Mouse (Mus musculus) urinary bladder, postnatal 25 days (tissue): ENCODE results near the gene Rpl36.
"Not testable (repeated sequence)": the region's sequence is repeated elsewhere in the genome, so short reads cannot be mapped to it uniquely, and the experiment has no call there.

ENCODE experiments used
- DNase-seq: peaks from one replicate; pipeline ENCODE4 v3.0.0; 2022; ENCODE audit warnings: low spot score

Rpl36 gene

DNA sequence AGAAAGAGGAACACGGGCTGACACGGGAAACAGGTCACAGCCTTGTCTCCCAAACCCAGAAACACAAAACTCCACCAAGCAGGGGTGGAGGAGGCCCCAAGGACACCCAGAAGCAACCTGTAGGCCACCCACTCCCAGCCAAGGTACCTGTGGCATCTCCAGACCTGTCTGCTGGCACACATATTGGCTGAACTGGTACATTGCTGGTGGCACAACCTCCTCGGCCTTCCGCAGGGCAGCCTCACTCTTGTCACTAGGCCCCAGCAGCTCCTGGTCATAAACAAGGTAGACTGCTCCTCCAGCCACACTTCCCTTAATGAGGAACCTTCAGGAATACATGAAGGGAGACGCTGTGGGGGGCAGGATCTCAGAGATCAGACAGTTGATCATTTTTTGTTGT lies 4.5 kb upstream of the Rpl36 start:
- no peak for DNase-seq

DNA sequence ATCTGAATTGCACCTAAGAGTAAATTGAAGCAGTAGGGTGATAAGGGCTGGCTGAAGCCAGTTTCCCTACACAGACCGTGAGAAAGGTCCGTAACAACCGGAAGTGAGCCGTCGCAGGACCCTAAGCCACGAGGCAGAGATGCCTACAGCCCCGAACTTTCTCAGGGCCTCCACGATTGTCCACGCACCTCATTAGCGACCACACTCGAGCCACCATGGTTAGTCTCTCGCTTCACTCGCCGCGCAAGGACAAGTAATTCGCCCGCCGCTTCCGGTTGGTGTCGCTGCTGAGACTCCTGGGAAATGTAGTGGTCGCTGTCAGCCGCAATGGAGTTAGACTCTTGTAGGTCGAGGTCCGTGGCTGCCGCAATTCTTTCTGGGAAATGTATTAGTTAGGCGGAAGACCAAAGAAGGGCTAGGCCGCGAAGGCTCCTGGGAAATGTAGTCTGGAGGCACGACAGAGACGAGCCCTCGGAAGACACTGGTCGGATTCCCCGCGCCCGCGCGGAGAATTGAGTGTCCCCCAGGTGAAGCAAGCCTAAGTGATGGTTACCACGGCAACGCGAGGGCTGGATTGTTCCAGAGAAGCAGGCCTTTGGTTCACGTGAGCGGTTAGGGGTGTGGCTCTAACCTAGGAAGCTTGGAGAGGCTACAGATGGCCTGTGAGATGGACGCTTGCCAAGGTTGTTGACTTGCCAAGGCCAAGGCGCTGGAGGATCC lies 3.6 kb upstream of the Rpl36 start, which contains the start of gene 2410015M20Rik:
Gene 2410015M20Rik (minus strand): TSS at position 320 of the 720 bp plus-strand sequence.
- peak; percentile 87 for DNase-seq

DNA sequence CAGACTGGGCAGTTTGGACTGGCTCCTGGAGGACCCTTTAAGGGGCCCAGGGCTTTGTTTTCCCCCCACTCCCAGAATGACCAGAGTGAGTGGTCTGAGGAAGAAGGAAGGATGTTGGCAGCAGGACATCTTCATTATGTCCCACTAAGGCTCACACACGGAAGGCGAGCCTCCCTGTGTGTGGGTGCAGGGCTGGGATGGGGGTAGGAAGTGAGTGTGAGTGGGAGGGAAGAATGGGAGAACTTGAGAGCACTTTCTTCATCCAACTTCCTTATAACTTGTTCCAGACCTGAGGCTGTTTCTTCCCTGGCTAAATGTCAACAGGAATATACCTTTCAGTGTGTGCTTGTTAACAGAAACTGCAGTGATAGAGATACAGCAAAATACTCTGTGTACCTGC lies 1.9 kb upstream of the Rpl36 start:
- DNase-seq = no peak

DNA sequence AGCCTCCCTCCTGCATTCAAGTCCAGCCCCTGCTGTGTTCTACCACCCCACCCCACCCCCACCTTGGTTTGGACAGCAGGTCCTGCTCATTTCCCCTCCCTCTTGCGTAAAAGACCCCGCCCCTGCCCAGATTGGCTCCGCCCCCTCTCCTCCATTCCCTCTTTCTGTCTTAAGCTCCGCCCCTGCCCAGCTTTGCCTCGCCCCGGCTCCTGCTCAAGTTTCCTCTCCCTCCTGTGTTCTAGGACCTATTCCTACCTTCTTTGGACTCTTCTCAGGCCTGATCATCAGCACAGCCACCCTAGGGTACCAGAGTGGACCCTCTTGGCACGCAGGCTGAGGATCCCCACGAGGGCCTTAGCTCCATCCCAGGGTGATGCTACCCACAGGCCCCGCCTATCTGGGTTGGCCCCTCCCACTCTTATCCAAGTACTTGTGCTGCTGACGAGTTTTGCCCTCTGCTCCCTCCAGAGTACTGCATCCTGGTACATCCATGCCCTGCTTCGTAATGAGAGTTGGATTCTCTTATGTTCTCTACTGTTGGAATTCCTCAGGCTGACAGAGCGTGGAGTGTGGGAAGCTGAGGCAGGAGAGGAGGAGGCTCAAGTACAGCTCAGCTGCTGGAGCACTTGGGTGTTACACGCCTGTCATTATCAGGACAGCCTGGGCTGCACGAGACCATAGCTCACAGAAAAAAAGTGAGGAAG lies 1.2 kb upstream of the Rpl36 start:
- peak; percentile 28 for DNase-seq

DNA sequence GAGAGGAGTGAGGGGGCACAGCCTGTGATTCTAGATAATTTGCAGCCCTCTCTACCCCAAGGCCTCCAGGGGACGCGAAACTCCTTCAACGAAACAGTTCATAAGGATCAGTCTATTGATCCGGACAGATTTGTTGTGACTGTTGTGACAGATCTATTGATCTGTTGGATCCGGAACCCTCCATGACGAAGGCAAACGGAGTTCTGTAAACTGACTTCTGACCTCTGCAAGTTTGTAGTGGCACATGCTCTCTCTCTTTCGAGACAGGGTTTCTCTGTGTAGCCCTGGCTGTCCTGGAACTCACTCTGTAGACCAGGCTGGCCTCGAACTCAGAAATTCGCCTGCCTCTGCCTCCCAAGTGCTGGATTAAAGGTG lies 664 bp upstream of the Rpl36 start:
- not testable (repeated sequence) for DNase-seq

DNA sequence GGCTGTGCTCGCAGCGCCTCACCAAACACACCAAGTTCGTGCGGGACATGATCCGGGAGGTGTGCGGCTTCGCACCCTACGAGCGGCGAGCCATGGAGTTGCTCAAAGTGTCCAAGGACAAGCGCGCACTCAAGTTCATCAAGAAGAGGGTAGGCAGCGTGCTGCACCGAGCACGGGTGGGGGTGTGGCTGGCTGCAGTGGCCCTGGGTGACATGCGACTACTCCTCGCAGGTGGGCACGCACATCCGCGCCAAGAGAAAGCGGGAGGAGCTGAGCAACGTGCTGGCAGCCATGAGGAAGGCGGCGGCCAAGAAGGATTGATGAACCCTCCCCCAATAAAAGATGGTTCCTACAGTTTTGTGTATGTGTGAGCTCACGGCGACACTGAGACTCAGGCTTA lies 677 bp downstream of the Rpl36 start:
- peak; percentile 28 for DNase-seq

DNA sequence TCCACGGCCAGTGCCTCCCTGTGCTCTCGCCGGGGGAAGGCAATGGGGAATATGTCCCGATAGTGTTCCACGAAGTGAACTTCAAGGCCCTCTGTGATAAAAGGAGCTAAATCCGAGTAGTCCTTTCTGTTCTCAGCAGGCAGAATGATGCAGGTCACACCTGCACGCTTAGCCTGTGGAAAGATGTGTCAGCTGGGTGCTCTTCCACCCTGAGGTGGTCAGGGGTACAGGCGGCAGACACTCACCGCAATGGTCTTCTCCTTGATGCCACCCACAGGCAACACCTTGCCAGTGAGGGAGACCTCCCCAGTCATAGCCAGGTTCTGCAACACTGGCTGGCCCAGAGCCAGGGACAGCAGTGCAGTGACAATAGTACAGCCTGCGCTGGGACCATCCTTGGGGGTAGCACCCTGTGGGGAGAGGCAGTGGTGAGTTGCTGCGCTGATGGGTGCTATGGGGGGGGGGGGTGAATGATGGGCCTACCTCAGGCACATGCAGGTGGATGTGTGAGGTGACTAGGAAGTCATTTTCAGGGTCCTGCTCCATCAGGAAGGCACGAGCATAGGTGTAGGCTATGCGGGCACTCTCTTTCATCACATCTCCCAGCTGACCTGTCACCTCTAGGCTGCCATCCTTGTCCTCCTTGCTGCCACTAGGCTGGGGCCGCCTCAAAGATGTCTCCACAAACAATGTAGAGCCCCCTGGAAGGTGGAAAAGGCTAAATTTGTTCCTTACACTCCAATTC lies 1.3 kb downstream of the Rpl36 start:
- no peak for DNase-seq

DNA sequence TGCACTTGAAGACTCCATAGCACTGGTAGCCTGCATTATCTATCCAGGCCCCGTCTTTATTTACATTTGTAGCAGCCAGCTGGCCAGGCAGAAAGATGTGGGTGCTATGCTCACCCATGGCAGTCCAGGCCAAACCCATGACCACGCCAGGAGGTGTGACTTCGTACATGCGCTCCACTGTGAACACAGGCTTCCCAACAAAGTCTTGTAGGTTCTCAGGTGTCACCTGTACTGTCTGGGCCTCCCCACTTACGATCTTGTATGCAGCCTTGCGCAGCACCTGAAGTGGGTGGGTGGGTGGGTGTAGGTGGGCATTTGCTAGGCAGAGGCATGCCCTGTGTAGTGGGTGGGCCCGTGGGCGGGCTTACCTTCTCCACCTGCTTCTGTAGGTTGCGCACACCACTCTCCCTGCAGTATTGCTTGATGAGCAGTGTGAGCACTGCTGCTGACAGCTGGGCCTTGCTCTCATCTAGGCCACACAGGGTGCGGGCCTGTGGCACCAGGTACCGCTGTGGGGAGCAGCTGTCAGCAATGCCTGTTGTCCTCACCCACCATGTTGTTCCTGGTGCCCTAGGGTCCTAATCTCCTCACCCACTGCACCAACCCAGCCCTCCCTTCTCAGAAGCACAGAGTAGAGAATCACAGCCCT lies 2.0 kb downstream of the Rpl36 start:
- no peak for DNase-seq

DNA sequence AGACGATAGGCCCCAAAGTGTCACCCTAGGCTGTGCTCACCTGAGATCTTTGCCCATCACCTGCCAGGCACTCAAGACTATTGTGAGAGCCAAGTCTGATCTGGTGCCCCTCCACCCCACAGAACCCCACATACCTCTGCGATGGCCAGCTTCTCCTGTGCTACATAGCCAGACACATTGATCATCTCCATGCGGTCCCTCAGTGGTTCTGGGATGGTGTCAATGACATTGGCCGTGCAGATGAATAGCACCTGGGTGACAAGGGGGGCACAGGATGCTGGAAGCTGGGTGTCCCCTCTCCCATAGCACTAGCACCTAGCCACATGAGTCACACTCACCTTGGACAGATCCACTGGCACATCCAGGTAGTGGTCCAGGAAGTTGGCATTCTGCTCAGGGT lies 2.6 kb downstream of the Rpl36 start:
- no peak for DNase-seq

DNA sequence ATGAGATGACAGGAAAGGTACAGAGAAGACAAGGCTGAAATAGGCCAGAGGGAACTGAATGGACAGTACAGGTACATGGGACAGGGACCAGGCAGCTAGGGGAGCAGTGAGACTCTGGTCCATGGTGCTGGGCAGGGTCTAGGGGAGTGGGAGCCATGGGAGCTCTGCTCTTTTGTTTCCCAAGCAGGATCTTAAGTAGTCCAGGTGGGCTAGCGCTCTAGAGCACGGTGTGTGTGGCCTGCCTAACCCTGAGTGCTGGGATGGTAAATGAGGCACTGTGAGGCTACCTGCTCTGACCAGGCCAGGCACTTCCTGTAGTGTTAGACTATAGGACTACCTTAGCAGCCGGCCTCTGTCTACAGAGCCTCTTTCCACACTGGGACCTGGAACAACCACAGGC lies 3.5 kb downstream of the Rpl36 start:
- DNase-seq = no peak

DNA sequence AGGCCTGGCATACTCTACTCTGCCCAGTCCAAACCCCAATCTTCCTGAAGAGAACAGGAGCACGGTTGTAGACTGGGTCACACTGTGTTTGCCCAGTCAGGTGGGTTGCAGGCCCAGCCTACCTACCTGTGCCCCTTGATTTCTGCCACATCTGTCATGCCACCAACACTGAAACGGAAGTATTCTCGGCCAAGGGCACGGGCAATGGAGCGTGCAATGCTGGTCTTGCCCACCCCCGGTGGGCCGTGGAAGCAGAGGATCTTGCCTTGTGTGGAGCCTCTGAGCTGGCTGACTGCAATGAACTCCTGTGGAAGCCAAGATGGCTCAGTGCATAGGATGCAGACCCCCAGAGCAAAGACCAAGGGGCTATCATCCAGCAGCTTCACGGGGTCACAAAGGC lies 4.4 kb downstream of the Rpl36 start:
- no peak for DNase-seq

DNA sequence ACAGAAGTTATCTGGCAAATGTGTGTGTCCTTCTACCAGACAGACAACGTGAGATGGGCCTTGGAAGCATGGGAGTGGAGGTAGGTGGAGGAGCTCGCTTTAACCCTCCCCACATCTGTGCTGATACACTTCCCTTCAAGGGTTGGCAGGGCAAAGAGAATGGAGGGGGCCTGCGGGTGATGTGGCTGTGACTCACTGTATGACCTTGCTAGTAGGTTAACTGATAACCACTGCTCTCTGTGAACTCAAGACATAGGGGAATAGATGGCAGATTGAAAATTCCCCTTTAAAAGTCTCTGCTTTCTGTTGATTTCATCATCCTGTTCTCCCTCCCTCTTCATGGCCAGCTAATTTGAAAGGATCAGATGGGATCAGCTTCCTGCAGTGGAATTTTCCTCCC lies 12.3 kb downstream of the Rpl36 start:
- no peak for DNase-seq

DNA sequence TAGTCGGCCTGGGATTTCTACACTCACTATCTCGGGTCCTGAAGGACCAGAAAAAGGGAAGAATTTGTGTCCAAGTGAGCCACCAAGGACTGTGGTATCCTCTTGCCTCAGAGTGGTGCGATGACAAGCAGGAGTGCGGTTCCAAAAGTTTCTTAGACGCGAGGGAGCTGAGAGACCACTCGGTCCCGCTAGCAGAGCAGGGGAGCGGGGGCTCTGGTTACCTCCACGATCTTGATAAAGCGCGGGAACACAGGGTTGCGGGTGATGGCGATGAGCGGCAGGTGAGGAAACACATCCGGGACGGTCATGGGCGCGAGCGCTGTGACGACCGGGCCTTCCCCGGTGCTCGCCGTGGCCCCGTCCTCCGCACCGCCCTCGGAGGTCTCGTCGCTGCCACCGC lies 13.0 kb downstream of the Rpl36 start:
- no peak for DNase-seq

DNA sequence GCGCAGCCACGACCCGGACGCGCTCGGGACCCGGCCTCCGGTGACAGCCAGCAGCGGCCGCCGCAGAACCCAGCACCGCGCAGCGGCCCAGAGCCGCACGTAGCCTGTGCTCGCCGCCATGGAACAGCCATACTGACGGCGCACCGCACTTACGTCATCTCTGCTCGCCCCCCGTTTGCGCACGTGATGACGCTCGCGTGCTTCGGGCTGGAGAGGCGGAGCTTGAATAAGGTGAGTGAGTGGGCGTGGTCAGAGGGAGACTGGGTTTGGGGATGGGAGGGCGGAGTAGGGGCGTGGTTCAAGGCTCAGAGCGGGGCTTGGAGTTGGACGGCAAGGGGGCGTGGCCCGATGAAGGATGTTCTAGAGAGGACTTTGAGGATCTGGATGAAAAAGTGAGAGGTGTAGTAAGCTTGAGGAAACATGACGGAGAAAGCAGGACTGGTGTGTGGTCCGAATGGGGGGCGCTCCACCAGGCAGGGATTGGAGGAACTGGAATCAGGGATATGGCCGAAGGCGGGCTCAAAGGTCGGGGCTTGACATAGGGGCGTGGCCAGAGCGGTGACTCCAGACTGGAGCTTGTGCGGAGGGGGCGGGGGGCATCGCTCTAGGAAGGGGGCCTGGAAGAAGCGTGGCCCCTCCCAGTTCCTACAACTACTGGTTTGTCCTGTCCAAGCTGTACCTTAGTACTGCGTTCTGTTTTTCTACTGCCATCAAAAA lies 13.7 kb downstream of the Rpl36 start, which contains the start of gene Lonp1:
Gene Lonp1 (minus strand): TSS at position 134 of the 717 bp plus-strand sequence.
- peak; percentile 95 for DNase-seq

DNA sequence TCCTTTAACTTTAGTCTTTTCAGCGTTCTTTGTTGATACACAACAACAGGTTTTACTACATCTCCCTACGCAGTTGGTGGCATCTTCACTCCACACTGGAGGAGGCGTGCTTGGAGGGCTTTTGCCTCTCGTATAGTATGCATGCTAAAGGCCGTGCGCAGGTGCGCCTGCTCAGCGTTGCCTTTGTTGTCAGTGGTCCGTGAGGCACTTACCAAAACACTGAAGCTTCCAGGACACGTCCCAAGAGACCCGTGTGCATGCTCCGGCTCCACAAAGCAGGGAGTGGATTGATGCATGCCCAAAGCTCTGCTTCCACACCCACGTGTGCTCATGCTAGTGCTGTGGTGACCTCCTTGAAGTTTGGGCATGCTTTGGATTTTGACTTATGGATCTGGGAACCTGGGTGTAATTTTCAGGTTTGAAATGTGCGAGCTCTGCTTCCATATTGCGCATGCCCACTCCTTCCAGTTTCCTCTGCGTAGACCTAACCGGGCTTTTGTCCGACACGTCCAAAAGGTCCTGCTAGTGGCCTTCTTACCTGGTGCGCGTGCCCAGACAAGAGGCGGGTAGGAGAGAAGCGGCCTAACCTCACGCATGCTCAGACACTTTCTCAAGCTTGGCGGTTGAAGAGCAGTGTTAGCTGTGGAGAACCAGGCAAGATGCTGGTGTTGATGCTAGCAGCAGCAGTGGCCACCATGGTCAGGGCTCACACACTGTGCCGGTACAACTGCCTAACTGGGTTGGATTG lies 14.5 kb downstream of the Rpl36 start, which contains the start of gene Catsperd:
Gene Catsperd (plus strand): TSS at position 614 of the 748 bp plus-strand sequence.
- DNase-seq = peak; percentile 29

DNA sequence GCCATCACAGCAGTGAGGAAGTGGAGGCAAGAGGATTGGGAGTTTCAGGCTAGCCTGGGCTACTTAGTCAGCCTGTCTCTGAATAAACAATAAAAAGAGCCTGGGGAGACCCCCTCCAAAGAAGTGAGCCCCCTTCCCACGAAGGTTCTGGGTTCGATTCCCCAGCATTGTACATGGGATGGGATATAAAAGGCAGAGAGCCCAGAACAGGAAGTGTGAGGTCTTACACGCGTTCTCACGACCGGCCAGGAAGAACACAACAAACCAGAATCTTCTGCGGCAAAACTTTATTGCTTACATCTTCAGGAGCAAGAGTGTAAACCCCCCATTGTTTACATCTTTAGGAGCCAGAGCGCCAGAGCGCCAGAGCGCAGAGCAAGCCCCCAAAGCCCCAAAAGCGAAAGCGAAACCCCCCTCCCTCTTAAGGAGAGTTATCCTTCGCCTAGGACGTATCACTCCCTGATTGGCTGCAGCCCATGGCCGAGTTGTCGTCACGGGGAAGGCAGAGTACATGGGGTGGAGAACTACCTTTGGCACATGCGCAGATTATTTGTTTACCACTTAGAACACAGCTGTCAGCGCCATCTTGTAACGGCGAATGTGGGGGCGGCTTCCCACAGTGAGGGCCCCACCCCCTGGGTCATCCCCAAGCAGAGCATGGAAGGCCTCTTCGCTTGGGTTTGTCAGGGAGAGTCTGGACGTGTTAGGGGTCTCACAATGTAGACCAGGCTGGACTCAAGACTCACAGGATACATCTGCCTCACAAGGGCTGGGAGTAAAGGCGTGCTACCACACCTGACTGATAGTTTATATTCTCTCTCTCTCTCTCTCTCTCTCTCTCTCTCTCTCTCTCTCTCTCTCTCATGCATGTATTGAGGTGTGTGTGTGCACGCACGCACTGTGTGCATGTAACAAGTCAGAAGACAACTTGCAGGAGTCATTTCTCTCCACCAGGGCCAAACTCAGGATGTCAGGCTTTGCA lies 16.9 kb downstream of the Rpl36 start:
- not testable (repeated sequence) for DNase-seq

DNA sequence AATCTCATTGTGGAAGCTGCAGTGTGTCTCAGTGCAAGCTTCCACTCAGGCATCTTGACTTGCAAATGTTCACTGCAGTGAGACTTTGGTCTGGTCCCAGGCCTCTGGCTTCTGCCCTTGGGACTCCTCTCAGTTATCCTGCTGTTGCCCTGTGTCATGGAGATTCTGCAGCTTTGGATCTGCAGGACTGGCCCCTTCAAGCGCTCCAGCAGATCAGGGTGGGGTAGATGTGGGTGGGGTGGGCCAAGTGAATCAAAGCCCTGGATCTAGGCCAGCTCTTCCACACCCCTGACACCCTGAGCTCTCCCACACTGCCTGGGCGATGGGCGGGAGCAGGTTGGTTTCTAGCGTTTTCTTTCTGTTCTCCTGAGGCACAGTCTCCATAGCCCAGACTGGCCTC lies 18.6 kb downstream of the Rpl36 start:
- no peak for DNase-seq

DNA sequence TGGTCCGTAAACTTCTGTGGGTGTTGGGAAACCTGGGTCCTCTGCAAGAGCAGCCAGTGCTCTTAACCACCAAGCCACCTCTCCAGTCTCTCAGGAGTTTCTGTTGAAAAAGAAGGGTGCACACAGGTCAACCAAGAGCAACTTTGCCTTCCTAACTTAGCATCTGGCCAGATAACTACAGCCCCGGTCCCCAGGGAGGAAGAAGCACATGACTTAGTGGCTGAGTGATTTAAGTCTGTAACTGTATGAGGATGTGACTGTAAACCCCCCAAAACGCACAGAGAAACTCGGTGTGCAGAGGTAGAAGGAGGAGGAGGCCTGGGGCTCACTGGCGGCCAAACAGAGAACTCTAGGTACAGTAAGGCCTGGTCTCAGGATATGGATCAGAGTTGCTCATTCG lies 20.8 kb downstream of the Rpl36 start:
- no peak for DNase-seq

DNA sequence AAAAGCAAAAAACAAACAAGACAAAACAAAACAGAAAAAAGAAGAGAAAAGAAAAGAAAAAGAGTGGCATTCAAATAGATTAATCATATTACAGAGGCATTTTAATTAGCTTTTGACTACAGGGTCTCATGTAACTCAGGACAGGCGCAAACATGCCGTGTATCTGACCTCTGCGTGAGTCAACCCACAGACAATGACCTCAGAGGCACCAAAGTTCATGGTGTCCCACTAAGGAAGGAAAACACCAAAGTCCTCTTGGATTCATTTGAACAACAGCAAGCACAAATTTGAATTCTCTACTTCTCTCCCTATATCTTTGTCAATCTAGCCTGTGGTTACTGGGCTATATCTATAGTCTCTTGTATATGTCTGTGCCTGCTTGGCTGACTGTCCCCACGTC lies 30.0 kb downstream of the Rpl36 start:
- no peak for DNase-seq

DNA sequence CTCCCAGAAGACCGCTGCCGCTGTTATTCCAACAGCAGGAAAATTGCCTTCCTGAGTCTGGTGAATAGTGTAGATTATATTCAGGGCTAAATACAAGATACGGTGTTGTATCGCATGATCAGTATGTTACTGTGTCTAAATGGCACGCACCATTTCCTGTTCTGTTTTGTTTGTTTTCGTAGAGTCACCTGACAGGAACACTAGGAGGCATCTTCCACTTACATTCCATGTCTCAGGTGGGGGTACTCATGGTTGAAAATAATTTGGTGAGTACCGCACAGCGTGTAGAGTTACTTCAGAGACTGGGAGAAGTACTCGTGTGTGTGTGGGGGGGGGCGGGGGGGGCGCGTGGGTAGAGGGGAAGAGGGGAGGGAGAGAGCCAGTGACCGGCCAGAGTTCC lies 34.3 kb downstream of the Rpl36 start:
- DNase-seq = no peak
